Mouse (Mus musculus) gastrocnemius, postnatal 4 days (tissue): ENCODE measurements around the gene Macrod1. TPM values are rescaled to one million over a fixed set of nuclear protein-coding genes. Genes with fewer than 3 reads are reported as not detected.
A peak's percentile ranks its signal among the peaks of the same experiment; 100 is the strongest.
"Not testable (repeated sequence)": the region's sequence is repeated elsewhere in the genome, so short reads cannot be mapped to it uniquely, and the experiment has no call there.

Experiments
- DNase-seq, 2 experiments: peaks; one replicate each; pipeline ENCODE4 v3.0.0; 2021 to 2022; ENCODE audit warnings: low spot score in 2 of 2, mixed read lengths in 2 of 2
- long read RNA-seq, 2 experiments: library from polyadenylated mRNA; stranded (forward); transcript quantifications; one replicate each; pipeline ENCODE4 v2.0.0; 2021
- total RNA-seq, 2 experiments: library from RNA; stranded (reverse); gene quantifications; 2 replicates each; pipeline ENCODE4 v1.2.3; 2021

The Macrod1 gene
- 100 to 1,000 TPM; 233 to 237 TPM for total RNA-seq
- long read RNA-seq, experiment 1, transcript Macrod1-201 (11 exons, 1,228 nt), result major isoform, 174 of 215 reads
- long read RNA-seq, experiment 1, partial matches to known transcripts, result 10 of 215 reads
- long read RNA-seq, experiment 1, other reads (novel, unspliced or antisense), result 31 of 215 reads
- long read RNA-seq, experiment 2, transcript Macrod1-201 (11 exons, 1,228 nt), result major isoform, 201 of 260 reads
- long read RNA-seq, experiment 2, partial matches to known transcripts, result 10 of 260 reads
- long read RNA-seq, experiment 2, other reads (novel, unspliced or antisense), result 49 of 260 reads

DNA sequence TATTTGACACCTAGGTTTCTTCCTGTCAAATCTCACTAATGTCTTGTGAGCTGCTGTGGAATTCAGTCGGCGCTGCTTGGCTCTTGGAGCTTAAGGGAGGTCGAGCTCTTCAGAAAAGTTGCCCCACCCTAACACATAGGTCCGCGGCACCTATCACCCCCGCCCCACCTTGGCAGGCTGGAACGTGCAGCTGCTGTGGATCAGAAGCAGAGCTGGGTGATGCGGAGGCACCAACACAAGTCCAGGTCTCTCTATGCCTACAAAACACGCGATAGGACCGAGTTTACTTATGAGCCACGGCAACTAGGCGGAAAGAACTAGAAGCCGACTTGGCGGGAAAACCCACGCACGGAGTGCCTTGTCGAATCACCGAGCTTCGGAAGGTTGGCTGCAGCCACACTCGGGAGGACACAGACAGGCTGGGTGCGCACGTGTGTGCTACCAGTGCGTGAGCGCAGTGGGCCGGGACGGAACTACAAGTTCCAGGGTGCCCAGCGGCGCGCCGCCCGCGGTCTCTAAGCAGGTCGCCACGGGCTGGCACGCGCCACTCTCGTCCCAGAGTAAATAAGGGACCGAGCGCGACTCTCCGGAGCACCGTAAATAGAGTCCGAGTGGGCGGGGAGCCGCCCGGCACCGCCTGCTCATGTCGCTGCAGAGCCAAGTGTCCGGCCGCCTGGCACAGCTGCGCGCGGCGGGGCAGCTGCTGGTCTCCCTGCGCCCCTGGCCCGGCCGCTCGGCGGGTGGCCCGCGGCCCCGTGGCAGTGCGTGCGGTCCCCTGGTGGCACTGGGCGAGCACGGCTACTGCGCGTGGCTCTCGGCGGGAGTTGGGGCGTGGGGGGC lies at the start of gene Macrod1:
Macrod1 (plus strand) TSS at position 563 of the 840 bp plus-strand sequence.
- DNase-seq, result peak; percentile 62 to 83

- no peak for DNase-seq
Observed at GRCm38 (mm10) chr19:7006892-7007593, 49.6 kb upstream of the Macrod1 start.

DNA sequence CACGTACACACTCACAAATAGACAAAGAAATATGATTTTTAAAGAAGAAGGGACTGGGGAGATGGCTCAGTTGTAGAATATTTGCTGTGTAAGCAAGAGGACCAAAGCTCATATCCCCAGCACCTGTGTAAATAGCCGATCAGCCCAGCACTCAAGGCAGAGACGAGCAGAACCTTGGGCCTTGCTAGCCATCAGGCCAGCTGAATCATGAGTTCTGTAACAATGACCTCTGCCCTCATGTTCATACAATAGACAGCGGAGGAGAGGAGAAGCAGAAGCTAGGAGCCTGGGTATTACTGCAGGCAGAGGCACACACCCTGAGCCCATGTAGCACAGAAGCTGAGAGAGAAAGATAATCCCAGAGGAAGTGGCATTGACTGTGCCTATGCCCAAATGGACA lies 44.2 kb upstream of the Macrod1 start:
- DNase-seq, result no peak

GRCm38 (mm10) chr19:7013984-7014383 lies 42.6 kb upstream of the Macrod1 start:
- DNase-seq, result no peak

DNA sequence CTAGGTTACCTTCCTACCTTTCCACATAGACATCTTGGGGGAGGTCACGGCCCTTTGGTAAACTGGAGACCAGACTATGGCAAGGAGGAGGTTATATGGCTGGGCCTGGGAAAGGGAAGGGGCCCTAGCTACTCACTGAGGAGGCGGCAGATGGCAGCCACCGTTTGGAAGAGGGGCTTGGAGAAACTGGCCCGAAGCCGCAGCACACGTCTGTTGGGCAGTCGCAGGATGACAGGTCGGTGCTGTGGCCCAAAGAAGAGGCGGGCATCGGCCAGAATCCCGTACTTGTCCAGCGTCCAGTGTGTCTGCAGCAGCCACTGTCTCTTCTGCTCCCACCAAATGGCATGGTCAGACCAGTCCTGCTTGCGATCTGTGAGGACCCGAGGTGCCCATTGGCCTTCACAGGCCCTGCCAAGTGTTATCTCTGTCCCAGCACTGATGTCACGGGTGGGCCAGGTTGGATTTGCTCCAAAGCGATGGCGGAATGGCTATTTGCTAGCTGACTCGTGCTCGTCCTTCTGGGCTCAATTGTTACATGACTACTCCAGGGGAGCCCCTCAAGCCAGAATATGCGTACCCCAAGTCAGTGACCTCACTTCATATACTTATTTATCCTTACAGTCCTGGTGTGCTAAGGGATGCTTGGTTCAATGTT lies 42.0 kb upstream of the Macrod1 start:
- no peak for DNase-seq

GRCm38 (mm10) chr19:7017541-7018457 lies 38.8 kb upstream of the Macrod1 start:
- DNase-seq, result no peak

GRCm38 (mm10) chr19:7018546-7018945 lies 38.1 kb upstream of the Macrod1 start:
- DNase-seq, result no peak

DNA sequence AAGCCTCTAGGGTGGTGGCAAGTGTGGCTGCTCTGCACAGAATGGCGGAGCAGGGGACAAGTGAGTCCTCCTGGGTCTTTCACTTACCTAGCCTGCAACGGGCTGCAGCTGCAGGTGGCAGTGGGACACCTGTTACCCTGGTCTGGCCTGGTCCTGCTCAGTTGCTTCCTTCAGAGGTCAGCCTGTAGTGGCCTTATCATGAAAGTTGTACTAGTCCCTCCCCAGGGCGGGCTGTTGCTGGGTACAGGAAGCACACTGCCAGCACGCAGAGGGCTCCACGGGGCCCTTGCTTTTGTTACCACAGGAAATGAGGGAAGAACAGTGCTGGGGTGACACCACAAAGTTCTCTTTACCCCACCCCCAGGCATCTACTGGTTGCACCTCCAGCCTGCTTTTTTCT lies 37.4 kb upstream of the Macrod1 start, which contains the start of gene Fermt3:
Fermt3 (minus strand) TSS at position 279 of the 400 bp plus-strand sequence.
- DNase-seq, result no peak

DNA sequence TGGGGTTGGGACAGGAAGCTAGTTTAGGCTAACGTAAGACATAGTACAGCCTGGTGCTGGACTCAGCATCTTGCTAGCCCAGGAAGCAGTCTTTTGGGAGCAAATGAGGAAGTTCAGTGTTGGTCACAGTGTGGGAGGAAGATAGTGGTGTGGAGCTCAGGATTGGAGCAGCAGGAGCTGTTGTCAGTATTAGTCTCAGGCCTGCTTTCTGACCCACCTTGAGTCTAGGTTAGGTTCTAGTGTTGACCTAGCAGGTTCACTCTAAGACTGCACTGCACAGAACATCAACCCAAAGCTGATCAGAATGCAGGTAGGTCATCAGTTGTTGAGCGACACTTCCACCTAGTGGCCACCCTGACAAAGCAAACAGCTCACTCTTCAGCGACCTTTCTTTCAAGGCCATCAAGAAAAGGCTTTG lies 36.4 kb upstream of the Macrod1 start:
- DNase-seq, result no peak

- no peak for DNase-seq
Observed at GRCm38 (mm10) chr19:7029531-7029930, 27.1 kb upstream of the Macrod1 start.

GRCm38 (mm10) chr19:7034006-7034405 lies 22.6 kb upstream of the Macrod1 start:
- no peak for DNase-seq

DNA sequence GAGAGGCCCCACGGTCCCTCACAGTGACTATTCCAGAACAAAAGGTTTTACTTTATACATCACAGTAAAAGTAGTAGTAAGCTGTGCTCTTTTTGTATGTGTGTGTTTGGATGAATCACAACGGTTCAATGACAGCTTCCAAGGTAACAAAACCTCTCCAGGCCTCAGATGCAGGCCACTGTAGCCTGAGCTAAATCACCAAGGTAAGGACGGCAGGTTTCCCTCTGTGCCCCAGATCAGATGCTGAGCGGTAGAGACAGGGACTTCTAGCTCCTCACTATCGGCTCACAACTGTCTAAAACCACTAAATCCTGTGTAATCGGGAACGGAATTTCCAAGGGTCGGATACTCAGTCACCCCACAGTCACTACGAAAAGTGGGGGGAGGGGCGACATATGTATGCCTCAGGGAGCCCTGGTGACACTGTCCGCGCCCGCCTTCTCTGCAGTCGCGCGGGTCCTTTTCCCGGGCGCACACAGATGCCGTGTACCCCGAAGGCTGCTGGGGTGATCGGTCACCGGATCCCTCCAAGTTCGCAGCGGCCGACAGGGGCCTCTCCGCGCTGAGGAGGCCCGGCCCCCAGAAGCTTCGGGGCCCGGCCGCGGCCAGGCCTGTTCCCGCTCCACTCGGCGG lies 17.4 kb upstream of the Macrod1 start:
- DNase-seq, result peak in 1 of 2 experiments; percentile 48

DNA sequence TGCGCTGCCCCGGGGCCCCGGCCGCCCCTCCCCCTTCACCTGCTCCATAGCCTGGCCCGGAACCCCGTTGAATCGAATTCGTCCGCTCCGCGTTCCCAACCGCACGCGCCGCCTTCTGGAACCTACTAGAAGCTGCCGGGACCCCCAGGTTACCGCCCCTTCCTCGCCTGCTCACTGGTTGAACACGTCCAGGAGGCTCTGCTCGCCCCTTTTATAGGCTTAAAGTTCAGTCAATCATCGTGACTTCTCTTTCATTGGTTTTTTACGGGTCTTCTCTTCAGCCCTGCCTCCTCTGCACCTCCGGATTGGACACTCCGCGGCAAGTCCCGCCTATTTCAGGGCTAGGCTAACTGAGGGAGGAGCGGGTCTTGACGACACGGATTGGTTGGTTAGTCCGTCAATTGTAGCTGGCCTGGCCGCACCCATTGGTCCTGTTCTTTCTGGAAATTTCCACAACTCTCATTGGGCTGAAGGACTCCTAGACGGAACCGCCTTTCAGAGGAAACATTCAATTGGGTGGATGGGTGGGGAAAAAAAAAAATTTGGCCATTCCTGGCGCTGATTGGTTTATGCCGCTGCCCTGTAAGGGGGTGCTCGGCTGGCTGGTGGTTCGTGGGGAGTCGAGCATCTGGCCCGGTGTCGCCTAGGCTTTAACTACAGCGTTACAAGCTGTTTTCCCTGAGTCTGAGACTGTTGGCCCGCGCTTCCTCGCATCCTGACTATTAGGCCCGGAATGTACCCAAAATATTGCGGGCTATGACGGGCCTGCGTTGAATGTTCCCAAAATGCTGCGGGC lies 16.6 kb upstream of the Macrod1 start, which contains the start of gene Stip1:
Stip1 (minus strand) TSS at position 127 of the 796 bp plus-strand sequence.
- peak; percentile 94 to 98 for DNase-seq

GRCm38 (mm10) chr19:7040637-7041130 lies 15.9 kb upstream of the Macrod1 start:
- no peak for DNase-seq

DNA sequence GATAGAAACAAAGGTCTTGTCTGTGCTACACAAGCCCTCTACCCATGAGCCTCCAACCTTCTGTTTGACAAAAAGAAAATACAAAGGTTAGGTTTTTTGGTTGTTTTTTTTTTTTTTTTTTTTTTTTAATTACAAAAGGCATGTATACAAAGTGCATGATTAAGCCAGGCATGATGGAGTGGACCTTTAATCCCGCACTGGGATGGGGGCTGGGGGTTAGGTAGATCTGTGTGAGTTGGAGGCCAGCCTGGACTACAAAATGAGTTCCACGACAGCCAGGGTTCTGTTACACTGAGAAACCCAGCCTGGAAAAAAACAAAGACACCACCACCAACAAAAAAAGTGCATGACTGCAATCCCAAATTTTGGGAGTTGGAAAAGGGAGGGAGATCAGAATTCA lies 15.4 kb upstream of the Macrod1 start:
- no peak for DNase-seq

GRCm38 (mm10) chr19:7044279-7044678 lies 12.3 kb upstream of the Macrod1 start:
- DNase-seq, result no peak

DNA sequence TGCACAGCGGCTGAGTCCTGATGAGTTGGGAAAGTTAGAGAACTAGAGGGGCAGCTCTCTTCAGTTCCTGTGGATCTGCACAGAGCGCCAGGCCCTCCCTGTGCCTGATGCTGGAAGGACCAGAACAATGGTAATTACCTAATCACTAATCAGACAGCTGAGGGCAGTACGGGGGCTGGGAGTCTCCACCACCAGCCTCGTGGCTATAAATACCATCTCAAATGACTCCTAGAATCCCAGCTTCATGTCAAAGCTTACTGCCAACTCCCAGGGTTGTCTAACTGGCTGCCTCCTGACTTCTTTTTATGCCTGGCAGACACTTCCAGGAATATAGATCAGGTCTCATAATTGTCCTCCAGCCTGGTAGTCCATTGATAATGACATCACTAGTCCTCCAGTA lies 11.9 kb upstream of the Macrod1 start:
- DNase-seq, result no peak

DNA sequence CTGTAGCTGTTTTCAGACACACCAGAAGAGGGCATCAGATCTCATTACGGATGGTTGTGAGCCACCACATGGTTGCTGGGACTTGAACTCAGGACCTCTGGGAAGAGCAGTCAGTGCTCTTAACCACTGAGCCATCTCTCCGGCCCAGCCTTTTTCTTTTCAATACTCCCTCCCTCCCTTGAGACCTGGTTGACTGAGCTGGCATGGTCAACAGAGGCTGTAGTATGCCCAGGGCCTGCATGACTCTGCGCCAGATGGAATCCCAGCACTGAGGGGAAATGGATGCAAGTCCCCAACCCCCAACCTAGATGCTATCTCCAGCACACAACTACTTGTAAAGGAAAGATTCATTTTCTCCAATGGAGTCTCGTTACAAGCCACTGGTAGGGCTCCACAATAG lies 3.2 kb upstream of the Macrod1 start:
- not testable (repeated sequence) for DNase-seq
